Mouse (Mus musculus) retina, postnatal 7 days (tissue): ENCODE data around the gene Cd80.
"Not testable (repeated sequence)": the region's sequence is repeated elsewhere in the genome, so short reads cannot be mapped to it uniquely, and the experiment has no call there.

Experiments used
- DNase-seq: peaks from one replicate; pipeline ENCODE4 v3.0.0-alpha.2; 2012; ENCODE audit warnings: low read depth, low spot score

The Cd80 gene

GRCm38 (mm10) chr16:38455511-38456418 is at the start of gene Cd80:
Cd80 (plus strand) TSS chr16:38455561.
- DNase-seq = no peak

- no peak for DNase-seq
These were observed 49.1 kb upstream of the Cd80 start for GRCm38 (mm10) chr16:38406293-38406692.

- no peak for DNase-seq
These were observed 48.7 kb upstream of the Cd80 start for GRCm38 (mm10) chr16:38406708-38407107.

DNA sequence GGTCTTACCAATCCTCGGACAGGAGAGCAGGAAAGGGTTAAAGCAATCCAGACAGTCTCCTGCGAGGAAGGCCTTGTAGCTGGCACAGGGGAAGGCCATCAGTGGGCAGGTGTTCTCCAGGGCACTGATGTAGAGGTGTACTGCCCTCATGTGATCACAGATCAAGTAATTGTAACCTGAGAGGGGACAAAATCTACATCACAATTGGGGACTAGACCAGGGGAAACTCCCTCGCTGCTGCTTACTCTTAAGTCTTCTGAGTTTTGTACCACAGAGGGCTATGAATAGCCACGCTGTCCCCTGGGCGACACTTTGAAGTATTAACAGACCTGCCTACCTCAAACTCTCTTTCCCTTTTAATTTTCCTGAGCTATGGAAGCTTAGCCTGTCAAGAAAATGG is 47.8 kb upstream of the Cd80 start:
- DNase-seq = no peak

DNA sequence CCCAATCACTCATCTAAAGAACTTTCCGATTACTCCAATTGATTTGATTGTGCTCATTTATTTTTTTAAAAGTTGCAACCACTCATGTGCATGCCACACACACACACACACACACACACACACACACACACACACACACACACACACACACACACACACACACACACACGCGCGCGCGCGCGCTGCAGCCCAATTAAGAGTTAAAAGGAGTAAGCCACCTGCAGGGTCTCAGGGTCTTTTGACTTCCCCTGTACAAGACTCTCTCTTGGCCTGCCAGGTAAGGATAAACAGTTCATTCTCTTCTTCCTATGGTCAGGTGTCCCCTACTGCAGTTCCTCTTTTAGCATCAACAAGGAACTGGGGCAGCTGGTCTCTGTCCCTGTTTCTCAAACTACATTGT is 46.9 kb upstream of the Cd80 start:
- no peak for DNase-seq

- DNase-seq = no peak
These were observed 40.4 kb upstream of the Cd80 start for GRCm38 (mm10) chr16:38414953-38415352.

DNA sequence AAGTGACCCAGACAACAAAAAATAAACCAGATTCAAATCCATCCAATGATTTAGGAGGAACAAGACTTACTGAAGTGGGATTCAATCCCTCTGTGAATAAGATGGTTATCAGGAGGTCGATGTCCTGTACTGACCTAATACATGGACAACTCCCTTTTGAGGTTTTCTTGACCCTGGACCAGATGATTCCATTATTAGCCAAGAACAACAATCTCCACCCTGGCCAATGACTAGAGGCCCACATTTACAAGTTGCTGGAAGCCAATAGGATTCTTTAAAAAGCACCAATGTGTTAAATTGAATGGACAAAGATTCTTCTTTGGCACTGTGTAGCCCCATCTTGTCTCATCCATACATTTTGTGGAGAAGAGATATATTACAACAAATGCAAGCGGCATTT is 30.0 kb upstream of the Cd80 start:
- no peak for DNase-seq

GRCm38 (mm10) chr16:38425799-38426198 is 29.6 kb upstream of the Cd80 start:
- DNase-seq = no peak

GRCm38 (mm10) chr16:38431446-38432185 is 23.7 kb upstream of the Cd80 start:
- no peak for DNase-seq

GRCm38 (mm10) chr16:38432498-38433425 is 22.6 kb upstream of the Cd80 start, which contains the start of gene Pla1a:
Pla1a (minus strand) TSS chr16:38433145.
- no peak for DNase-seq

GRCm38 (mm10) chr16:38433514-38433913 is 21.8 kb upstream of the Cd80 start:
- no peak for DNase-seq

DNA sequence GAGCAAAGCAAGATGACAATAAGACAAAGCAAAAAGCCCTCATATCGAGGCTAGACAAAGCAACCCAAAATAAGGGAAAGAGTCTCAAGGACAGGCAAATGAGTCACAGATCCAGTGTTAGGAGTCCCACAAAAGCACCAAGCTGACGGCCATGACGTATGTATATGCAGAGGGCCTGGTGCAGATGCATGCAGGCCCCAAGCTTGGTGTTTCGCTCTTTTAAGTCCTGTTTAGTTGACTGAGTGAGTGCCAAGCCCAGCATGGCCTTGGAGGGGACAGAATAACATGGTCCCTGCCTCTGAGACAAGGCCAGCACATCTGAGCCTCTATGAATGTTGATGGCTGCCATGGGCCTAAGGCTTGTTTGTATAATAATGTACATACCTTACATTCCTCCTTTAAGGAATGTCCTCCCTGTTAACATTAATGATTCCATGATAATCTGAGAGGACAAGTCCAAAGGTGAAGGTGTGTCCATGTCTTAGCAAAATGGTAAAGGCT is 21.0 kb upstream of the Cd80 start:
- no peak for DNase-seq

GRCm38 (mm10) chr16:38439190-38439589 is 16.2 kb upstream of the Cd80 start:
- no peak for DNase-seq

DNA sequence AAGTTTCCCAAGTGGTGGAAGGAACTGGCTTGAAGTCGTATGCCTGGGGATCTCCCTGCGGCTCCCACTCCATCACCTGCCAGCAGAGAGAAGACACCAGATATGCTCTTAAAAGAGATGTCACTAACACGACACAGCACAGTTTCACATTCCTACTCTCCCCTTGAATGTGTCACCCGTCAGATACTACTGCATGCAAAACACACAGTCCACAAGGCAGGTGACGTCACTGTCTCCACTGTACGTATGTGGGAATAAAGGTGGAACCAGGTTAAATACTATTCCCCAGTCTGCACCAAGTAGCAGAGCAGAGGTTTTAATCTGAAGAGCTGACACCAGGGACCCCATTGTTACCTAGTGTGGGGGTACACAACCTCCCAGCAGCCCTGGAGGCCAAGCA is 15.0 kb upstream of the Cd80 start:
- no peak for DNase-seq

DNA sequence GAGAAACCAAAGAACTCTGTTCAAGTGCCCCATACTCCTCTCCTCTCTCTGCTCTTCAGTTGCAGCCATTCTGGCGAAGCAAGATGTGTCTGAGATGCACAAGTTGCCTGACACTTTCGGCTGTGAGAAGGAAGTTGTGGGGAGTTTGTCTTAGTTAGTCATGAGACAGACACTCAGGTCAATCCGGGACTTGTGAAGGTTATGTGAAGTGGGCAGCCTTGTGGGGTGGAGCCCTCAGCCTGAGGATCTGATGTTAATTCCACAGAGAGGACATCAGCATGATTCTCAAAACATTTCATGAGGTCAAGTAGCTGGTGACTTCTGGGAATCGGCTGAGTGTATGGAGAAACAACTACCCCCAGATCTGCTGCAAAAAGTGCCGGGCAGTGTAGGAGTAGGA is 13.8 kb upstream of the Cd80 start:
- no peak for DNase-seq

- DNase-seq = no peak
These were observed 13.1 kb upstream of the Cd80 start for GRCm38 (mm10) chr16:38442216-38442615.

- DNase-seq = no peak
These were observed 11.5 kb upstream of the Cd80 start for GRCm38 (mm10) chr16:38443721-38444464.

- DNase-seq = no peak
These were observed 10.3 kb upstream of the Cd80 start for GRCm38 (mm10) chr16:38445046-38445445.

DNA sequence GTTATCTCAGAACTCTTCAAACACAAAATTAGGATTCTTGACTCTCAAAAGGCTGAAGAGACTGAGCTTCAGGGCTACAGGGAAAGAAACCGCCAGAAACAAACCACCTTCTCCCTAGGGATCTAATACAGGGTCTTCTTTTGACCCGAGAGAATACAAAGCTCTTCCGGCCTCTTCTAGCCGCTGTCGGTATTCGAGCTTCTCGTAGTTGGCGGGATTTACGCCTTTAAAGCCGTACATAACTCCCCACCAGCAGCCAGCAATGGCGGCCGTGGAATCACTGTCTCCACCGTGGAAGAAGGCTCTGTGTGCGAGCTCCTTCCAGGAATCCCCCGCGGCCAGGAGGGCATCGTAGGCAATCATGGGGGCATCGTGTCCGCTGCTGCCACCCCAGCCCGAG is 9.8 kb upstream of the Cd80 start:
- DNase-seq = no peak

DNA sequence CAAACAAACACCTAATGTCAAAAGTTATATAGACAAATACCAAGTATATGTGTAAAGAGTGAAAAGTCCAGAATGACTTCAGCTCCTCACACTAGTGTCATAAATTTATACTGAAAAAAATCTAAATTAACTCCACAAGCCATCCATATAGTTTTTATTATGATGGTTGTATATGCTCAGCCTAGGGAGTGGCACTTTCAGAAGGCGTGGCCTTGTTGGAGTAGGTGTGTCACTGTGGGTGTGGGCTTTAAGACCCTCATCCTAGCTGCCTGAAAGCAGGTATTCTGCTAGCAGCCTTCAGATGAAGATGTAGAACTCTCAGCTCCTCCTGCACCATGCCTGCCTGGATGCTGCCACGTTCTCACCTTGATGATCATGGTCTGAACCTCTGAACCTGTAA is 9.2 kb upstream of the Cd80 start:
- not testable (repeated sequence) for DNase-seq

- DNase-seq = no peak
These were observed 8.0 kb upstream of the Cd80 start for GRCm38 (mm10) chr16:38447366-38447765.
